Mouse (Mus musculus) stomach, embryonic 15.5 days (tissue): ENCODE data around the gene Tjp1. TPM values are rescaled to one million over a fixed set of nuclear protein-coding genes. Genes with fewer than 3 reads are reported as not detected.

Experiments
- ATAC-seq: fragments of 200-750 bp; cut with Nextera tagmentation; 2 replicates; pipeline ENCODE4 v1.8.0; 2017; ENCODE audit warnings: low read depth, moderate number of reproducible peaks, moderate TSS enrichment; ENCODE audit not compliant: insufficient read depth, low FRiP score
- H3K27ac ChIP-seq: fragments of 300-500 bp; sonication (generic); 2 replicates; pipeline ENCODE4 v1.5.1; 2015; ENCODE audit warnings: mild to moderate bottlenecking, inconsistent platforms
- H3K27me3 ChIP-seq: fragments of 300-500 bp; sonication (generic); replicated peaks from 2 replicates; pipeline ENCODE4 v1.6.1; 2015; ENCODE audit warnings: inconsistent platforms
- H3K36me3 ChIP-seq: fragments of 300-500 bp; sonication (generic); 2 replicates; pipeline ENCODE4 v1.6.1; 2015; ENCODE audit warnings: inconsistent platforms
- H3K4me1 ChIP-seq: fragments of 300-500 bp; sonication (generic); 2 replicates; pipeline ENCODE4 v1.6.1; 2015; ENCODE audit warnings: inconsistent platforms
- H3K4me2 ChIP-seq: fragments of 300-500 bp; sonication (generic); 2 replicates; pipeline ENCODE4 v1.6.1; 2015; ENCODE audit warnings: mild to moderate bottlenecking, inconsistent platforms
- H3K4me3 ChIP-seq: fragments of 300-500 bp; sonication (generic); replicated peaks from 2 replicates; pipeline ENCODE4 v1.5.1; 2015; ENCODE audit warnings: inconsistent platforms
- H3K9ac ChIP-seq: fragments of 300-500 bp; sonication (generic); 2 replicates; pipeline ENCODE4 v1.6.1; 2015; ENCODE audit warnings: inconsistent platforms
- H3K9me3 ChIP-seq: fragments of 300-500 bp; sonication (generic); 2 replicates; pipeline ENCODE4 v1.6.1; 2016; ENCODE audit warnings: inconsistent platforms
- WGBS: fragments of 180-500 bp; shearing (Covaris S2); methylation state at CpG from one replicate; pipeline ENCODE4 v1.1.7; 2015; 5-methylcytosine and 5-hydroxymethylcytosine counted together
- polyA plus RNA-seq: library from polyadenylated mRNA; unstranded; fragments of >200 nt; fragmentation: Nextera tagmentation; extraction: Ambion mirVana; gene quantifications from 2 replicates; pipeline ENCODE4 v1.2.1, GENCODE M21; 2015

The Tjp1 gene
- polyA plus RNA-seq, 1 experiment from 2014 or later, result 23.1 TPM

DNA sequence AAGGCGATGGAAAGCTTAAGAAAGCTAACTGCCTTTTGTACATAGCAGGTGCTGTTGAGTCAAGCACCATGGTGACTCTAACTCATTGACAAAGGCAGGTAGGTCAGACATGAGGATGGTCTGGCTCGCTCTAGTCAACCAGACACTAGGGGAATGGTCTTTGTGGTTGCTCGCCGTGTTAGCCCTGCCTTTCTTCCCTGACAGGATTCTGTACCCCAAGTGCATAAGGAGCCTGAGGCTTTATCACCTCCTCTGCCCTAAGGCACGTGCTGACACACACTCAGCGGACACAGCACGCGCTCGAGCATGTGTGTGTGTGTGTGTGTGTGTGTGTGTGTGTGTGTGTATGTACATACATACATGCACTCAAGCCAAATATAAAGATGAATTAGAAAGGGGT is 146.9 kb downstream of the Tjp1 start:
- H3K9ac ChIP-seq, result no peak overlapping the region
- WGBS, result 87% methylated on average over 9 of the region's 9 CpGs
- no peak overlapping the region for H3K27ac ChIP-seq
- ATAC-seq, result no peak
- no peak overlapping the region for H3K4me2 ChIP-seq
- no peaks in the 10 kb centered on the region for H3K36me3 ChIP-seq
- no peaks in the 10 kb centered on the region for H3K27me3 ChIP-seq
- 0 out of 2 replicates have a peak, but pooled peaks cover 7% of the 10 kb centered on the region for H3K4me1 ChIP-seq
- H3K4me3 ChIP-seq, result no peak overlapping the region
- H3K9me3 ChIP-seq, result no peaks in the 10 kb centered on the region

- no peak for ATAC-seq
- H3K4me3 ChIP-seq, result no peak overlapping the region
- no peak overlapping the region for H3K27ac ChIP-seq
Observed at GRCm38 (mm10) chr7:65378818-65379565, 148.6 kb downstream of the Tjp1 start.

GRCm38 (mm10) chr7:65377521-65377920 is 150.1 kb downstream of the Tjp1 start:
- H3K36me3 ChIP-seq, result no peaks in the 10 kb centered on the region
- H3K27me3 ChIP-seq, result no peaks in the 10 kb centered on the region
- no peak for ATAC-seq
- no peaks in the 10 kb centered on the region for H3K9me3 ChIP-seq
- no peak overlapping the region for H3K4me2 ChIP-seq
- H3K4me1 ChIP-seq, result 0 out of 2 replicates have a peak, but pooled peaks cover 7% of the 10 kb centered on the region
- no peak overlapping the region for H3K9ac ChIP-seq
- H3K4me3 ChIP-seq, result no peak overlapping the region
- H3K27ac ChIP-seq, result no peak overlapping the region
- WGBS, result 94% methylated on average over 3 of the region's 3 CpGs

More at GRCm38 (mm10) chr7:65378818-65379565, 148.6 kb downstream of the Tjp1 start:
- Histone ChIP-seq H3K9ac (no peak overlapping the region), H3K9me3 (no peaks in the 10 kb centered on the region), H3K36me3 (no peaks in the 10 kb centered on the region), H3K4me2 (no peak overlapping the region), H3K27me3 (no peaks in the 10 kb centered on the region), H3K4me1 (0 out of 2 replicates have a peak, but pooled peaks cover 7% of the 10 kb centered on the region)
- WGBS, result 47% methylated on average over 9 of the region's 9 CpGs

DNA sequence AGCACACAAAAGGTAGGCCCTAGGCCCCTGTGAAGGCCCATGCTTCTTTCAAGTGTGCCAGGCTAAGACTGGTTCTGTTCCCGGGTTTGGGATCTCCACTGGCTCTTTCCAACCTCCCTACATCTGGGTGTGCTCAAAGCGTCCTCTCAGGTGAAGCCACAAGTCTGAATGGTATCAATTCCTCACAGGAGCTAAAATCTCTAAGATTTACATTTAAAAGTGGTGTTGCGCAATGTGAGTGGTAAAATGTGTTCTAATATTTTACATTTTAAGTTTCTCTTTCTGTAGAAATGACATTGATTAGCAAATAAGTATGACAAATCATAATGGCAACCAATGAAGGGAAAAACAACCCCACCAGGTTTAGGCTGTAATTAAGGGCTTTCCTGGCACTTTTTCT is 152.0 kb downstream of the Tjp1 start:
- H3K27ac ChIP-seq, result no peak overlapping the region

DNA sequence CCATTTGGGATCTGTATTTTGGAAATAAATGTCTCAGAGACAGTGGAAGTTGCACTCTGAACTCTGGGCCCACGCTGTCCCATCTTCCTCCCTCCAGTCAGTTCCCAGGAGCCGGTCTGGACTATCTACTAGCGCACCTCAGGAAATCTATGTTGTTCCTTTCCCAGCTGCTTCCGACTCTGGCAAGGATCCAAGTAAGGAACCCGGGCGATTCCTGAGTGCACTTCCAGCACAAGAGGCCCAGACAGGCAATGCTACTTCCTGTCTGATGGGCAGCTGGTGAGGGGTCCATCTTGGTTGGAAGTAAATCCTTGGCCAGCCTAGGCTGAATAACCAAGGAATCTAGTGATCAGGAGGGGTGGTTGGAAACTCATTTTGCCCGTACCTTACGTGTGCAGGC is 152.4 kb downstream of the Tjp1 start:
- H3K9ac ChIP-seq, result no peak overlapping the region
- H3K4me2 ChIP-seq, result no peak overlapping the region
- no peaks in the 10 kb centered on the region for H3K27me3 ChIP-seq
- no peaks in the 10 kb centered on the region for H3K9me3 ChIP-seq
- ATAC-seq, result no peak
- no peak overlapping the region for H3K4me3 ChIP-seq
- 44% methylated on average over 8 of the region's 8 CpGs for WGBS
- H3K27ac ChIP-seq, result no peak overlapping the region
- H3K4me1 ChIP-seq, result 0 out of 2 replicates have a peak, but pooled peaks cover 11% of the 10 kb centered on the region
- no peaks in the 10 kb centered on the region for H3K36me3 ChIP-seq

More for the DNA sequence above, 152.0 kb downstream of the Tjp1 start:
- WGBS, result 81% methylated on average over 3 of the region's 3 CpGs
- Histone ChIP-seq H3K4me1 (0 out of 2 replicates have a peak, but pooled peaks cover 11% of the 10 kb centered on the region), H3K27me3 (no peaks in the 10 kb centered on the region), H3K36me3 (no peaks in the 10 kb centered on the region), H3K9ac (no peak overlapping the region), H3K9me3 (no peaks in the 10 kb centered on the region), H3K4me3 (no peak overlapping the region), H3K4me2 (no peak overlapping the region)
- no peak for ATAC-seq

GRCm38 (mm10) chr7:65373336-65373735 is 154.2 kb downstream of the Tjp1 start:
- H3K4me1 ChIP-seq, result 0 out of 2 replicates have a peak, but pooled peaks cover 4% of the 10 kb centered on the region
- H3K27ac ChIP-seq, result no peak overlapping the region
- H3K4me3 ChIP-seq, result no peak overlapping the region
- 83% methylated on average over 8 of the region's 8 CpGs for WGBS
- H3K4me2 ChIP-seq, result no peak overlapping the region
- H3K36me3 ChIP-seq, result no peaks in the 10 kb centered on the region
- ATAC-seq, result no peak
- H3K27me3 ChIP-seq, result no peaks in the 10 kb centered on the region
- H3K9me3 ChIP-seq, result no peaks in the 10 kb centered on the region
- H3K9ac ChIP-seq, result no peak overlapping the region

DNA sequence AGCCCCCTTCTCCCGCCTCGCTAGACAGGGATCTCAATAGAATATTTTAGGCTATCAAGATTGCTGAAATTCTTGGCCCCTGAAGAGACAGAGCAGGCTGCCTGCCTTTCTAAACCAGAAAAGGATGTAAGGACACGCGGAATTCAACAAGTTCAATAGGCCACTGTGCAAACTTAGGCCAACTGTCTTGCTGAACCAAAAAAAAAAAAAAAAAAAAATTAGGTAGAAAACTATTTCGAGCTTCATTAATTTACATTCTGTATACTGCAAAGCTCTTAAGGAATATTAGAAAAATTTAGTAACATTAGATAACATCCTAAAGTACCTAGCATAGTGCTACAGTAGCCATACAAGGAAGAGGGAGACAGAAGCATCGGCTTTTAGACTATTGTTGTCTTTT is 155.8 kb downstream of the Tjp1 start:
- H3K4me1 ChIP-seq, result peaks cover 9% of the 10 kb centered on the region; the same call in 1 of the 2 replicates
- H3K9ac ChIP-seq, result no peak overlapping the region; the same call in 1 of the 2 replicates
- WGBS, result 48% methylated on average over 6 of the region's 6 CpGs
- peak overlapping the region; percentile 97 for H3K27ac ChIP-seq
- ATAC-seq, result no peak
- no peaks in the 10 kb centered on the region for H3K36me3 ChIP-seq
- H3K4me3 ChIP-seq, result peak overlapping the region; percentile 66
- peak overlapping the region; percentile 66 for H3K4me2 ChIP-seq
- no peaks in the 10 kb centered on the region for H3K9me3 ChIP-seq
- H3K27me3 ChIP-seq, result no peaks in the 10 kb centered on the region

- peak; percentile 90 for ATAC-seq
- WGBS, result under 1% methylated on average over 77 of the region's 92 CpGs
- Histone ChIP-seq H3K9ac (peak overlapping the region; percentile 44), H3K36me3 (no peaks in the 10 kb centered on the region), H3K9me3 (no peaks in the 10 kb centered on the region), H3K4me3 (peak overlapping the region; percentile 66), H3K4me1 (peaks cover 9% of the 10 kb centered on the region; the same call in 1 of the 2 replicates), H3K4me2 (peak overlapping the region; percentile 66), H3K27ac (peak overlapping the region; percentile 97), H3K27me3 (no peaks in the 10 kb centered on the region)
Observed at GRCm38 (mm10) chr7:65370787-65371616, 156.6 kb downstream of the Tjp1 start.

GRCm38 (mm10) chr7:65370381-65370786 is 157.2 kb downstream of the Tjp1 start:
- H3K36me3 ChIP-seq, result no peaks in the 10 kb centered on the region
- WGBS, result 1% methylated on average over 39 of the region's 46 CpGs
- ATAC-seq, result peak; percentile 12
- H3K9me3 ChIP-seq, result no peaks in the 10 kb centered on the region
- H3K27me3 ChIP-seq, result no peaks in the 10 kb centered on the region
- H3K4me3 ChIP-seq, result peak overlapping the region; percentile 66
- H3K27ac ChIP-seq, result peak overlapping the region; percentile 97
- peaks cover 9% of the 10 kb centered on the region; the same call in 1 of the 2 replicates for H3K4me1 ChIP-seq
- peak overlapping the region; percentile 66 for H3K4me2 ChIP-seq
- H3K9ac ChIP-seq, result peak overlapping the region; percentile 44

DNA sequence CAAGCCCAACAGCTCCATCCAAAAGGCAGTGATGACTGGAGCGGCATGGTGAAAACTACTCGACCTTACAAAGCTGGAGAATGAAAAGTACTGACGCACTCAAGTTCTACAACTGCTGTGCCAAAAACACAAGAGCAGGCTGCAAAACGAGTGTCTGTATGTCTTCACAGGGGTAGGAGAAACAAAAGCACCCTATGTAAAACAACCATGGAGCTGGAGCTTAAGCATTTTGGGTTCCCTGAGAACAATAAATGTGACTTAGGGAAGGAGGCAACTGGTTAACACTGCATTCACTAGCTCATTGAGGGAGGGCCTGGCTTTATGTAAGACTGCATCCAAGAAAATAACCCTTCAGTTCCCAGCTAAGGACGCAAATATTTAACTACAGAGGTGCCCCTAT is 158.5 kb downstream of the Tjp1 start:
- no peak for ATAC-seq
- peak overlapping the region; percentile 22; the same call in 1 of the 2 replicates for H3K27ac ChIP-seq
- H3K9ac ChIP-seq, result no peak overlapping the region
- no peaks in the 10 kb centered on the region for H3K27me3 ChIP-seq
- no peaks in the 10 kb centered on the region for H3K9me3 ChIP-seq
- peaks cover 9% of the 10 kb centered on the region; the same call in 1 of the 2 replicates for H3K4me1 ChIP-seq
- 19% methylated on average over 5 of the region's 5 CpGs for WGBS
- no peaks in the 10 kb centered on the region for H3K36me3 ChIP-seq
- peak overlapping the region; percentile 48 for H3K4me2 ChIP-seq
- H3K4me3 ChIP-seq, result peak overlapping the region; percentile 31

GRCm38 (mm10) chr7:65367386-65368245 is 160.0 kb downstream of the Tjp1 start:
- Histone ChIP-seq H3K9me3 (no peaks in the 10 kb centered on the region), H3K27me3 (no peaks in the 10 kb centered on the region), H3K4me1 (peaks cover 9% of the 10 kb centered on the region; the same call in 1 of the 2 replicates), H3K9ac (no peak overlapping the region), H3K36me3 (no peaks in the 10 kb centered on the region), H3K4me3 (no peak overlapping the region), H3K4me2 (peak overlapping the region; percentile 13; the same call in 1 of the 2 replicates), H3K27ac (no peak overlapping the region)
- 69% methylated on average over 16 of the region's 16 CpGs for WGBS
- ATAC-seq, result no peak
